Mouse (Mus musculus) bone marrow macrophage, adult 2 months (primary cell): ENCODE measurements around the gene Colq.

Experiments used
- CTCF ChIP-seq: IDR thresholded peaks from 2 replicates; pipeline ENCODE4 v1.5.1; 2012; ENCODE audit warnings: low read depth, mild to moderate bottlenecking, low read length, moderate library complexity
- POLR2A ChIP-seq: IDR thresholded peaks from 2 replicates; pipeline ENCODE4 v1.6.1; 2012; ENCODE audit warnings: mild to moderate bottlenecking, low read depth, low read length, borderline replicate concordance

- no peak for TF ChIP-seq CTCF
- TF ChIP-seq POLR2A = no peak
These were observed 59.5 kb downstream of the Colq start for GRCm38 (mm10) chr14:31531506-31532148.
